Mouse (Mus musculus) midbrain, embryonic 16.5 days (tissue): ENCODE measurements around the gene Immp2l. TPM values are rescaled to one million over a fixed set of nuclear protein-coding genes. Genes with fewer than 3 reads are reported as not detected.

ENCODE experiments used
- ATAC-seq: fragments of 200-750 bp; cut with Nextera tagmentation; 2 replicates; pipeline ENCODE4 v1.8.0; 2017; ENCODE audit warnings: moderate TSS enrichment
- H3K27ac ChIP-seq: fragments of 300-500 bp; sonication (generic); 2 replicates; pipeline ENCODE4 v1.5.1; 2014; ENCODE audit warnings: mild to moderate bottlenecking, low read length, mixed read lengths
- H3K27me3 ChIP-seq: fragments of 300-500 bp; sonication (generic); 2 replicates; pipeline ENCODE4 v1.6.1; 2014; ENCODE audit warnings: low read depth, low read length, mixed read lengths; ENCODE audit not compliant: control insufficient read depth, insufficient read depth
- H3K36me3 ChIP-seq: fragments of 300-500 bp; sonication (generic); 2 replicates; pipeline ENCODE4 v1.6.1; 2014; ENCODE audit warnings: mild to moderate bottlenecking, low read length, moderate library complexity, mixed read lengths; ENCODE audit not compliant: control insufficient read depth, insufficient read depth
- H3K4me1 ChIP-seq: fragments of 300-500 bp; sonication (generic); 2 replicates; pipeline ENCODE4 v1.6.1; 2014; ENCODE audit warnings: mild to moderate bottlenecking, low read length, mixed read lengths; ENCODE audit not compliant: control insufficient read depth, insufficient read depth
- H3K4me2 ChIP-seq: fragments of 300-500 bp; sonication (generic); 2 replicates; pipeline ENCODE4 v1.6.1; 2014; ENCODE audit warnings: mild to moderate bottlenecking, low read length, mixed read lengths
- H3K4me3 ChIP-seq: fragments of 300-500 bp; sonication (generic); 2 replicates; pipeline ENCODE4 v1.5.1; 2014; ENCODE audit warnings: low read depth, mild to moderate bottlenecking, low read length, moderate library complexity, mixed read lengths
- H3K9ac ChIP-seq: fragments of 300-500 bp; sonication (generic); 2 replicates; pipeline ENCODE4 v1.6.1; 2014; ENCODE audit warnings: low read depth, low read length, mixed read lengths
- H3K9me3 ChIP-seq: fragments of 300-500 bp; sonication (generic); replicated peaks from 2 replicates; pipeline ENCODE4 v1.6.1; 2014; ENCODE audit warnings: mild to moderate bottlenecking, low read length, mixed read lengths; ENCODE audit not compliant: control insufficient read depth, poor library complexity, severe bottlenecking
- WGBS: fragments of 180-500 bp; shearing (Covaris S2); extraction: QIAGEN DNeasy Blood & Tissue Kit; methylation state at CpG from one replicate; pipeline ENCODE4 v1.1.7; 2014; 5-methylcytosine and 5-hydroxymethylcytosine counted together
- polyA plus RNA-seq: library from polyadenylated mRNA; unstranded; fragments of >200 nt; fragmentation: Nextera tagmentation; extraction: Ambion mirVana; gene quantifications from 2 replicates; pipeline ENCODE4 v1.2.1, GENCODE M21; 2015

The Immp2l gene
- polyA plus RNA-seq, 1 experiment from 2014 or later = 6.6 TPM

DNA sequence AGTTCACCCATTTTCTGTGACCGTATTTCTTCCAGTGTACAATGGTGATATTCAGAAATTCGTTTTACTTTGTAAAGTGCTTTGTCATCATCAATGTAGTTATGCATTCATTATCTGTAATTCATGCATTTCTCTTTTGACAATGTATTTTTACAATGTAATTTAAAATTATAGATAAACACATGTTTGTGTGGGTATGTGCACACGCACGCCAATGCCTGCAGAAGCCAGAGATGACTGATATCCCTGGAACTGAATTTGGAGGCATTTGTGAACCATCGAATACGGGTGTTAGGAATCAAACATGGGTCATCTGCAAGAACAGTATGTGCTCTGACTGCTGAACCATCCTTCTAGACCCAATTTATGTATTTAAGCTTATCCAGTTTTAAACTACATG is 161.6 kb downstream of the Immp2l start:
- H3K9ac ChIP-seq = no peak overlapping the region
- 92% methylated on average over 6 of the region's 6 CpGs for WGBS
- H3K27ac ChIP-seq = no peak overlapping the region
- no peak overlapping the region for H3K4me3 ChIP-seq
- no peak overlapping the region for H3K4me2 ChIP-seq
- no peaks in the 10 kb centered on the region for H3K27me3 ChIP-seq
- no peaks in the 10 kb centered on the region for H3K9me3 ChIP-seq
- H3K36me3 ChIP-seq = no peaks in the 10 kb centered on the region
- no peaks in the 10 kb centered on the region for H3K4me1 ChIP-seq
- ATAC-seq = no peak

DNA sequence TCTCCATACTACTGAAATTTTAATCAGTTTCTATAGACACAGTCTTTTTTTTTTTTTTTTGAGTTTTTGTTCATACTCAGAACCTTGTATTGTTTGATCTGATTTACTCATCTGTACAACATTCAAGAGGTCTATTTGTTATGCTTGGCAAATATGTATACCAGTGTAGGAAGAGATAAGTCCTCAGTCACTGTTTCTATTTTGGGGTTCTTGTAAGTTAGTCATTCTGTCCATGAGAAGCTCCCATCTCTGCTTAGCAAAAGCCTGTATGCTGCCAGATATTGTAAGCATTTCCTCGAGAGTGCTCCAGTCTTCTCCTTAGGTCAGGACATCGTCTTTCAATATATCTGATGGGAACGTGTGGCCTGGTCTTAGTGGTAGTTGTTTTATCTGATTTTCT is 168.9 kb downstream of the Immp2l start:
- H3K27ac ChIP-seq = no peak overlapping the region
- no peak overlapping the region for H3K4me3 ChIP-seq
- no peaks in the 10 kb centered on the region for H3K4me1 ChIP-seq
- ATAC-seq = no peak
- no peaks in the 10 kb centered on the region for H3K36me3 ChIP-seq
- no peak overlapping the region for H3K9ac ChIP-seq
- 83% methylated on average over 3 of the region's 3 CpGs for WGBS
- no peaks in the 10 kb centered on the region for H3K27me3 ChIP-seq
- H3K9me3 ChIP-seq = no peaks in the 10 kb centered on the region
- H3K4me2 ChIP-seq = no peak overlapping the region

DNA sequence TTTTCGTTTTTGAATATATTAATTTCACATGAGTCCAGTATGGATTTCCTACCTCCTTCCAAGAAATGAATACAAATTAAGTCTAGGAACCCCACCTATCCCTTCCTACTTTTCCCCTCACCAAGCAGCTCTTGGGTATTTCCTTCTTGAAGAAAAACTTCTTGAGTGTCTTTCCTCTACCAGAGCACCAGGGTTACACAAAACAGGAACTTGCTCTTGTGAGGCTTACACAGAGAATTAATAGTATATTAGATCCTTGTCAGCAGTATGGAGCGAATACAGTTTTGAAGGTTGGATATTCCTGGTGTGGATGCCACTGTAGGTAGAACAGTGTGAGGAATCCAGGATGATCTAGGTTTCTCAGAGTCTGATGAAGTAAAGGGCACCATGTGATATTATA is 172.5 kb downstream of the Immp2l start:
- no peaks in the 10 kb centered on the region for H3K27me3 ChIP-seq
- no peak overlapping the region for H3K4me2 ChIP-seq
- no peaks in the 10 kb centered on the region for H3K36me3 ChIP-seq
- no peak overlapping the region for H3K4me3 ChIP-seq
- no peaks in the 10 kb centered on the region for H3K9me3 ChIP-seq
- H3K4me1 ChIP-seq = no peaks in the 10 kb centered on the region
- no peak overlapping the region for H3K9ac ChIP-seq
- no peak for ATAC-seq
- WGBS = 94% methylated on average over 2 of the region's 2 CpGs
- no peak overlapping the region for H3K27ac ChIP-seq

DNA sequence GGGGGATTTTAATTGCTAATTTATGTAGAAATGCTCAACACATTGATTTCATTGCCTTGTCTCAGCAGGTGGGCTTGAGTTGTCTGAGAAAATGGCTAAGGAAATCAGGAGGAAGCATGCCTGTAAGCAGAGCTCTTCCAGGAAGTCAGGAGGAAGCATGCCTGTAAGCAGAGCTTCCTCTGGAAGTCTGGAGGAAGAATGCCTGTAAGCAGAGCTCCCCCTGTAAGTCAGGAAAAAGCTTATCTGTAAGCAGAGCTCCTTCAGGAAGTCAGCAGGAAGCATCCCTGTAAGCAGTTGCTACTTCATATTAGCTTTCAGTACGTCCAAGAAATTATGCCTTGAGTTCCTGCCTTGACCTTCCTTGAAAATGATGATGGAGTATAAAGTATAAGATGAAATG is 191.3 kb downstream of the Immp2l start:
- 50% methylated on average over 1 of the region's 1 CpGs for WGBS
- Histone ChIP-seq H3K4me2 (no peak overlapping the region), H3K36me3 (no peaks in the 10 kb centered on the region), H3K27ac (no peak overlapping the region), H3K9me3 (no peaks in the 10 kb centered on the region), H3K4me3 (no peak overlapping the region), H3K27me3 (no peaks in the 10 kb centered on the region), H3K4me1 (no peaks in the 10 kb centered on the region), H3K9ac (no peak overlapping the region)
- ATAC-seq = no peak

DNA sequence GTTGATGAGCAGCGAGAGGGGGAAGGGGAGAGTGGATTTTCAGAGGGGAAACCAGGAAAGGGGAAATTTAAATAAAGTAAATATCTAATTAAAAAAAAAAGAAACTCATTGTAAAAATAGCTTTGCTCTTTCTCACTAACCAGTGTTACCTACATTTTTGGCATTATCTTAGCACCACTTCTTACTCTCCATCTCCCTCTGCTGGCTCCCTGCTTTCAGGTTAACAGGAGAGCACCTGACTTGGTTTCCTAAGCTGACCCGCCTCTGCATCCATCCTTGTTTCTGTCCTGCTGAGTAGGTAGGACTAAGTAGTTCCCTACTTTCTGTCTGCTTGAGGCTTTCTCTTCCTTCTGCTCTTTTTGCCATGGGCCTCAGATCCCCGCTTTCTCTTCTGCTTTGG is 198.0 kb downstream of the Immp2l start:
- no peaks in the 10 kb centered on the region for H3K36me3 ChIP-seq
- H3K27ac ChIP-seq = no peak overlapping the region
- H3K4me3 ChIP-seq = no peak overlapping the region
- no peak overlapping the region for H3K4me2 ChIP-seq
- no peaks in the 10 kb centered on the region for H3K9me3 ChIP-seq
- no peaks in the 10 kb centered on the region for H3K27me3 ChIP-seq
- H3K9ac ChIP-seq = no peak overlapping the region
- WGBS = 66% methylated on average over 3 of the region's 3 CpGs
- 0 out of 2 replicates have a peak, but pooled peaks cover 4% of the 10 kb centered on the region for H3K4me1 ChIP-seq
- no peak for ATAC-seq

DNA sequence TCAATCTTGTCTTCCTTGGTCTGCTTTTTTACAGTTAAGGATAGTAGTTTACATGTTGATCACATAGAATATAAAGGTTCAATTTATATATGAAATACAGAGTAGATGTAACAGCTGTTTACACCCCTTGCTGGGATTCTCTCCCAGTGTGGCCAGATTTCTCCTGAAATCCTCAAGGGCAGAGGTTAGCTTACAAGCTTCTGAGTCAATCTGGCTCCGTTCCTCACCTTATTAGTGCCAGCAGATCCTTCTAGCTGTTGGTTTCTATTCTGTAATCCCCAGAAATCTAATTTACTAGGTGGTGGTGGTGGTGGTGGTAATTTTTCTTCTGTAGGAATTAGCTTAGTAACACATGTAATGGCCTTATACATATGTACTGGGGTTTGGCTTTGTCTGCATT is 199.8 kb downstream of the Immp2l start:
- Histone ChIP-seq H3K36me3 (no peaks in the 10 kb centered on the region), H3K9ac (no peak overlapping the region), H3K4me3 (no peak overlapping the region), H3K27ac (no peak overlapping the region), H3K9me3 (no peaks in the 10 kb centered on the region), H3K4me1 (0 out of 2 replicates have a peak, but pooled peaks cover 4% of the 10 kb centered on the region), H3K27me3 (no peaks in the 10 kb centered on the region), H3K4me2 (no peak overlapping the region)
- ATAC-seq = no peak
- 60% methylated on average over 1 of the region's 1 CpGs for WGBS

DNA sequence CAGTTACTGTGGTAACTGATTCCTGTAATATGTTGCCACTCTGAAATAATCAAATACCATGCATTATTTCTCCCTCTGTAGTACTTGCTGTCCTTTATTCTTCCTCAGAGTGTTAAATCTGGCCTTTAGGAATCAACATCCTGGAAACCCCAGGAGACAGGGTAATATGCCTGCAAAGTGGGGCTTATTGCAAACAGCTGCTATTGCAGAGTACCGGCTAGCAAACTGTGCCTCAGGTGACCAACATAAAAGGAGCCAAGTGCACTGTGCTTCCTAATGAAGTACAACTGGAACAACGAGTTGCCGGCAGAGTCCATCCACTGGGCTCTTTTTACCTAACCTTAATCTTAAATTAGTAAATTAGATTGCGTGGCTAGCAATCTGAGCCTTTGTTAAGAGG is 200.6 kb downstream of the Immp2l start:
- ATAC-seq = no peak
- Histone ChIP-seq H3K4me1 (0 out of 2 replicates have a peak, but pooled peaks cover 4% of the 10 kb centered on the region), H3K4me2 (no peak overlapping the region), H3K4me3 (no peak overlapping the region), H3K9ac (no peak overlapping the region), H3K27me3 (no peaks in the 10 kb centered on the region), H3K27ac (no peak overlapping the region), H3K9me3 (no peaks in the 10 kb centered on the region), H3K36me3 (no peaks in the 10 kb centered on the region)
- 50% methylated on average over 4 of the region's 4 CpGs for WGBS

DNA sequence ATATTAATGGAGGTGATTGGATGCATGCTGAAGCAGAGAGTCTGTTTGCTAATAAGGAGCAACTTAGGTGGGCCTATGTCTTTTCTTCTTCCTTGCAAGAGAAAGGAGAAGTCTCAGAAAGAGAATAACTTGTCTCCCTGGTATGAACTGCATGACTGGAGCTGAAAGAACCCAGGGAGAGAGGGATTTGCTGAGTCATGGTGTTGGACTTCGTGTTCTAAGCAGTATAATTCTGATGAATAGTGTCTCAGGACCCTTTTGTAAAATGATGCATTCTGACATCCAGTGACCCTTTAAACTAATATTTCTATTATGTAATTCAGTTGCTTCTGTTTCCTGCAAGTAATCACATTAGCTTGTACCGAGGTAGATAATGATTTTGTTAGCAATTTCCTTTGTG is 208.1 kb downstream of the Immp2l start:
- Histone ChIP-seq H3K4me2 (no peak overlapping the region), H3K9ac (no peak overlapping the region), H3K9me3 (no peaks in the 10 kb centered on the region), H3K27me3 (no peaks in the 10 kb centered on the region), H3K27ac (no peak overlapping the region), H3K4me1 (no peaks in the 10 kb centered on the region), H3K4me3 (no peak overlapping the region), H3K36me3 (no peaks in the 10 kb centered on the region)
- 44% methylated on average over 2 of the region's 2 CpGs for WGBS
- no peak for ATAC-seq

DNA sequence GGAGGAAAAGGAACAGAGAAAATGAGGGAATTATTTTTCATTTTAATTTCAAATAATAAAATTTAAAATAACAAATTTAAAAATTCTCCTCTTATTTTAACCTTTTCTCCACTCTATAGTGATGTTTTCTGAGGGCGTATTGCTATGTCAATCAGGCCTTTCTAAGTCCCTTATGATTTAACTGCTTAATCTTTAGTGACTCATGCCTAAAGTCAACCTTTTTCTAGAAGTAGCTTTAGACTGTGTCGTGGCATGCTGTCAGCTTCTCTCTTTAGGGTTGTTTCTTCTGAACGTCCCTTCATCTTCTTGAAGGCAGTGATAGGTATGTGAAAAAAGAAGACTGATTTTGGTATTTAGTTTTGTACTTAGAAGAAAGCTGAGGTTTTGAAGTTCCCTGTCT is 214.0 kb downstream of the Immp2l start:
- no peak for ATAC-seq
- H3K4me3 ChIP-seq = no peak overlapping the region
- WGBS = 79% methylated on average over 3 of the region's 3 CpGs
- no peaks in the 10 kb centered on the region for H3K9me3 ChIP-seq
- no peaks in the 10 kb centered on the region for H3K36me3 ChIP-seq
- no peaks in the 10 kb centered on the region for H3K4me1 ChIP-seq
- H3K9ac ChIP-seq = no peak overlapping the region
- no peak overlapping the region for H3K27ac ChIP-seq
- H3K4me2 ChIP-seq = no peak overlapping the region
- no peaks in the 10 kb centered on the region for H3K27me3 ChIP-seq

DNA sequence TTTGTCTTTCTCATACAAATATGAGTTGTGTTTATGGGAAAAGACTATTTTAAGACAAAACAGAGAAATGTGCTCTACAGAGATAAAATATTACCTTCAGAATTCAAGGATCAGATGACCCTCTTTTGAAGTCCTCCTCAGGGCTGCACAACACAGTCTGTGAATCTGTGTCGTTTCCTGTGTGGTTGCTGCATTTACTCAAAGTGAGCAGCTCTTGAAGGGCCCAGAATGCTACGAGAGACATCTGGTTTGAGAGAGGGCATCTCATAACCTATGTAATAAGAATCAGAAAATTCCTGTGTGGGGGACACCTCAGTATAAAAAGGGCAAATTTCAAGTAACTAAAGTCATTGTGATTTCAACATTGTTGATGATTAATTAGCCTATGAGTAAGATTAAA is 217.3 kb downstream of the Immp2l start:
- no peak overlapping the region for H3K9ac ChIP-seq
- H3K4me1 ChIP-seq = no peaks in the 10 kb centered on the region
- no peak for ATAC-seq
- H3K4me3 ChIP-seq = no peak overlapping the region
- no peak overlapping the region for H3K27ac ChIP-seq
- WGBS = 80% methylated on average over 2 of the region's 2 CpGs
- no peaks in the 10 kb centered on the region for H3K9me3 ChIP-seq
- H3K36me3 ChIP-seq = no peaks in the 10 kb centered on the region
- no peaks in the 10 kb centered on the region for H3K27me3 ChIP-seq
- no peak overlapping the region for H3K4me2 ChIP-seq
